Mouse (Mus musculus) left cerebral cortex, adult 18-20 months (tissue): ENCODE data around the gene Gm33543. TPM values are rescaled to one million over a fixed set of nuclear protein-coding genes. Genes with fewer than 3 reads are reported as not detected.

Experiments used
- DNase-seq, 2 experiments: peaks; one replicate each; pipeline ENCODE4 v3.0.0; 2021 to 2022; ENCODE audit warnings: low spot score in 2 of 2, mixed read lengths in 1 of 2
- total RNA-seq, 2 experiments: library from RNA; stranded (reverse); gene quantifications; 2 replicates each; pipeline ENCODE4 v1.2.3; 2021

Gm33543 gene
- total RNA-seq, 2 experiments from 2014 or later, result 0.42 TPM; not detected in 1

DNA sequence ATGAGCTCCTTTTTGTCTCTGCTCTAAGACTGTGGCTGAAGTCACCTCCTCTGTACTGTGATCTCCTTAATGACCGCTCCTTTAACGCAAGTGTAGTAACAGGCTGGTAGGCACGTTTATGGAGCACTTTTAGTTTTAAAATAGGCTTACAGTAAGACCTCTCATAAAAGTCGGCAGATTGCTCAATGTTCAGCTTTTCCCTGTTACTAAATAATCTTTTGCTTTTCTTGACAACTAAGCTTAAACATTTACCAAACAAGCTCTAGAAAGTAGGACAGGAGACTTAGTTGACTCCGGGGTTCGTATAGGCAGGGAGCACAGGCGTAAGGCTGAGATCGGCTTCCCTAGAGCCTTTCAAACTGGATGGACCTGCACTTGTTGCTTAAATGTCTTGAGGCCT is 64.1 kb downstream of the Gm33543 start:
- DNase-seq, result no peak

- no peak for DNase-seq
Observed at GRCm38 (mm10) chr10:95777701-95778320, 64.9 kb downstream of the Gm33543 start.

- DNase-seq, result no peak
Observed at GRCm38 (mm10) chr10:95777071-95777470, 65.7 kb downstream of the Gm33543 start.

DNA sequence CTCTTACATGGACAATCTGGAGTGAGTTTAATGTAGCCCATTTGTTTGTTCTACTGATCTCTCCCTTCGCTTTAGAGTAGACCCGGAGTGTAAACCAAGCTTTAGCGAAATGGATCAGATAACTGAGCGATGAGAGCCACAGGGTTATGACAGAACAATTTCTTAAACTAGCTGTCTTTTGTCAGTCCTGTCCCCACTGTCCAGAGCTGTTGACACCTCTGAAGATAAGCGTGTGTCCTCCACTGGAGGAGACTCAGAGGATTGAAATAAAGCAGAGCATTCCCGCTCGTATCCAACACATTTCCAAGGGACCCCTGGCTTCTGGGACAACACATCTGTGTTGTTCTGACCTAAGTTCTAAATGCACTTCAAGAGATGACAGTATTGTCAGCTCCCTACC is 67.9 kb downstream of the Gm33543 start:
- DNase-seq, result no peak

DNA sequence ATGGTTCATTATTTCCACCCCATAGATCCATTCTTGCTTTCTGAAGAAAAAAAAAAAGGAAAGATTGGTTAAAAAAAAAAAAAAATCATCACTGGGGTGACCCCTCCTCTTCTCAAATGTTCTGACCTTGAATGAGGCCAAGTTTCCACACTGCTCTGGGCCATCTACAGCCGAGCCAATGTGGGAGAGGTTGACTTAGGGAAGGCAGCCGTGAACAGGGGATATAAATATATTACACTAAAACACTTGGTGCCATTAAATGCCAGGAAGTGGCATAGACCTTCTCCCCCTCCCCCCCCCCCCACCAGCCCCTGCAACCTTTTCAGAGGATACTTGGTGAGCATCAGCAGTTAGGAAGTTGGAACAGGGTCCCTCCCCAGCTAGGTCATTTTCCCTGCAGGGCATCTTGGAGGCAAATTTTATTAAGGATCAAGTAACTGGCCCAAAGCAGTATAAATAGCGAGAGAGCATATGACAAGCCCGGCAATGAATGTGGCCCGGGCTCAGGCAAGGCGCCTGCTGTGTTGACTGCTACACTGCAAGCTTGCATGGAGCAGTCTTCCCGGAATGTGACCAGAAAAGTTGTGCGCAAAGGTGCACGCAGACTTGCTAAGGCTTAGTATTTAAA is 68.6 kb downstream of the Gm33543 start:
- DNase-seq, result no peak

Other genes starting within 250 kb of the Gm33543 start
- not detected for gene Anapc15-ps, start 169.5 kb downstream of the Gm33543 start, total RNA-seq
- 10 to 100 TPM; 36.0 to 38.0 TPM for gene Eea1, start 97.7 kb upstream of the Gm33543 start, total RNA-seq